ENCODE assay signal across 25 mouse cellular contexts in the genomic region with DNA sequence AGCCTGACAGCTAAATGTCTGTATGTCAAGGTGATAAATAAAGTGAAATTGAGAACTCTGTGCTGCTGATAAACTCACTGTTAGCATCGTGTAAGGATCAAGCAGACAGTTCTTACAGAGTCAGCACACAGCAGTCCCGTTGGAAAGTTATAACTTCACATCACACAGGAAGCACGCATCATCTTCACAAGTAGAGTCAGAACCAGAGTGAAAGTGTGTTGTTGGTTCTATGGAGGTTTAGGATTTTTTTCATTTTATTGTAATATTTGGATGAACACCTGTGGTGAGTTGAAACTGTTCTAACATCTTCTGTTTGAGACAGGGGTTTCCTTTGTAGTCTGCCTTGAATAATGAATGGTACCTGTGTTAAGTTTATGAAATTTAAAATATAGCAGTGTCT.
"Had no signal": no experiment of that assay in that cellular context is flagged by ENCODE, and none has a peak within 500 bp of the region (broad histone marks: within the 10 kb centered on the region; RNA-seq: fewer than 3 reads in every experiment).

No protein-coding gene starts in this region.

- H3K4me3 ChIP-seq: gastrocnemius, adult 2 months; hindbrain, embryonic 10.5 days; hindbrain, embryonic 12.5 days; intestine, embryonic 15.5 days; left cerebral cortex, adult 2 months; limb, embryonic 10.5 days; limb, embryonic 12.5 days; liver, embryonic 13.5 days had no signal

- H3K36me3 ChIP-seq: hindbrain, embryonic 12.5 days; intestine, embryonic 15.5 days had no signal

- ATAC-seq: hindbrain, embryonic 16.5 days; intestine, embryonic 15.5 days; intestine, postnatal 0 days had no signal

- H3K4me2 ChIP-seq: heart, embryonic 11.5 days; hindbrain, embryonic 12.5 days; hindbrain, embryonic 14.5 days; intestine, embryonic 15.5 days; limb, embryonic 12.5 days; liver, embryonic 11.5 days; liver, embryonic 13.5 days had no signal

- DNase-seq: gastrocnemius, adult 2 months; gastrocnemius, postnatal 10 days; gastrocnemius, postnatal 25 days; heart, adult 18-20 months; heart, postnatal 10 days; heart, postnatal 4 days; kidney, adult 18-20 months; kidney, adult 8-10 months; kidney, postnatal 14 days; kidney, postnatal 36 days; layer of hippocampus, adult 9-11 months; liver; liver, embryonic 13.5 days had no signal

- H3K9me3 ChIP-seq: hindbrain, embryonic 10.5 days; hindbrain, embryonic 12.5 days; intestine, embryonic 15.5 days; limb, embryonic 10.5 days; limb, embryonic 12.5 days; liver, embryonic 13.5 days had no signal

- H3K4me1 ChIP-seq: hindbrain, embryonic 10.5 days; hindbrain, embryonic 12.5 days; intestine, embryonic 15.5 days; limb, embryonic 10.5 days; limb, embryonic 12.5 days; liver, embryonic 13.5 days had no signal

- H3K27ac ChIP-seq: gastrocnemius, adult 2 months; hindbrain, embryonic 10.5 days; hindbrain, embryonic 12.5 days; hindbrain, embryonic 14.5 days; intestine, embryonic 15.5 days; kidney, postnatal 0 days; left cerebral cortex, adult 2 months; limb, embryonic 10.5 days; limb, embryonic 12.5 days; liver, embryonic 13.5 days had no signal

- H3K9ac ChIP-seq: hindbrain, embryonic 12.5 days; hindbrain, embryonic 14.5 days; intestine, embryonic 15.5 days; limb, embryonic 12.5 days; liver, embryonic 13.5 days had no signal

- H3K27me3 ChIP-seq: hindbrain, embryonic 12.5 days; intestine, embryonic 15.5 days; limb, embryonic 12.5 days; liver, embryonic 13.5 days had no signal
